In genomic region chr6:134105514-134106201, GRCm38 (mm10) we compare ENCODE assay signal across 8 mouse cellular contexts.
A peak's percentile ranks its signal among the peaks of the same experiment; 100 is the strongest.
DNase-seq lines count a peak whose midpoint lies in the region; ATAC-seq lines count a peak whose summit lies in the region.

No protein-coding gene starts in this region.

- H3K4me1 ChIP-seq in stomach, embryonic 16.5 days (ENCODE audit: control insufficient read depth, insufficient read depth, low read length), result peaks cover 33% of the 10 kb centered on the region

- peak overlapping the region; percentile 21; the same call in 1 of the 2 replicates for H3K27ac ChIP-seq in stomach, embryonic 16.5 days (ENCODE audit: low read length)

- H3K27me3 ChIP-seq in stomach, embryonic 16.5 days (ENCODE audit: control insufficient read depth, insufficient read depth, low read length), result no peaks in the 10 kb centered on the region

- ATAC-seq in granulocyte monocyte progenitor cell, adult 5-6 weeks (replicated peaks; ENCODE audit: poor library complexity, severe bottlenecking), result peak; percentile 15; the same call in 1 of the 2 replicates
- peak; percentile 53; the same call in 1 of the 2 replicates for ATAC-seq in stomach, embryonic 16.5 days (ENCODE audit: insufficient read depth, low FRiP score)

- no peak overlapping the region for H3K4me3 ChIP-seq in stomach, embryonic 16.5 days (replicated peaks; ENCODE audit: low read length)

- no peaks in the 10 kb centered on the region for H3K36me3 ChIP-seq in stomach, embryonic 16.5 days (ENCODE audit: control insufficient read depth, insufficient read depth, low read length)

- peak; percentile 22 for DNase-seq in layer of hippocampus, adult 9-11 months
- DNase-seq in layer of hippocampus, postnatal 36 days, result no peak
- DNase-seq in adipocyte (ENCODE audit: low spot score), result peak; percentile 11
- peak; percentile 52 for DNase-seq in kidney, postnatal 14 days
- no peak for DNase-seq in frontal cortex, postnatal 36 days (ENCODE audit: low spot score in 2 of 2)
- DNase-seq in spleen, postnatal 4 days (ENCODE audit: low spot score in 2 of 2), result no peak

- no peak overlapping the region for H3K9ac ChIP-seq in stomach, embryonic 16.5 days (ENCODE audit: low read length)

- 45% methylated on average over 15 of the region's 15 CpGs for WGBS in stomach, embryonic 16.5 days

- H3K4me2 ChIP-seq in stomach, embryonic 16.5 days (ENCODE audit: low read depth, low read length), result no peak overlapping the region

- H3K9me3 ChIP-seq in stomach, embryonic 16.5 days (replicated peaks; ENCODE audit: control insufficient read depth, low read length), result no peaks in the 10 kb centered on the region

Comparison
In these comparisons a context has a peak if more than half of its experiments do, and no peak if none do; other contexts are left out.
1. DNase-seq: peak in layer of hippocampus, adult 9-11 months (single experiment), adipocyte (single experiment) and kidney, postnatal 14 days (single experiment); none in layer of hippocampus, postnatal 36 days (0 of 2), frontal cortex, postnatal 36 days (0 of 2) and spleen, postnatal 4 days (0 of 2).